ENCODE assay signal across 8 mouse cellular contexts in genomic region chr10:86064937-86065336, GRCm38 (mm10). TPM values are rescaled to one million over a fixed set of nuclear protein-coding genes. Genes with fewer than 3 reads are reported as not detected.
DNase-seq lines count a peak whose midpoint lies in the region; ATAC-seq lines count a peak whose summit lies in the region.

No protein-coding gene starts in this region.

- peak; percentile 78 for DNase-seq in adrenal gland, adult 8-10 months
- peak; percentile 92 for DNase-seq in embryo, embryonic 11 days
- peak; percentile 81 for DNase-seq in gastrocnemius, postnatal 14 days
- peak; percentile 44 for DNase-seq in induced T-regulatory cell, adult 2 months (ENCODE audit: low read depth)
- DNase-seq in left cerebral cortex, adult 8-10 months (ENCODE audit: low spot score in 2 of 2) = peak; percentile 36 to 67
- peak; percentile 85 to 86 for DNase-seq in right cerebral cortex, postnatal 10 days (ENCODE audit: low spot score in 2 of 2)

- peak; percentile 71 for ATAC-seq in megakaryocyte, adult 5-6 weeks (ENCODE audit: poor library complexity, severe bottlenecking)
- ATAC-seq in activated CD4-positive, CD25-positive, alpha-beta regulatory T cell, adult 4 months = no peak

- intact Hi-C loops in gastrocnemius, postnatal 14 days (cut with DNase I; ENCODE audit: low total_unique reads) = loop anchor here (5.0 kb wide), 3 partner anchors 102 to 397 kb away; no protein-coding TSS in a partner anchor

RNA-seq across cellular contexts. Expression of gene Fbxo7, which starts 43.2 kb away (rescaled TPM):
- total RNA-seq in adrenal gland, adult 8-10 months (2022) = 10 to 100 TPM; 25.6 to 36.4 (median 30.2) TPM
- 10 to 100 TPM in 1 of 2 experiments, 1 to 10 TPM in 1; 8.5 to 10.3 TPM for total RNA-seq in gastrocnemius, postnatal 14 days (2021)
- 10 to 100 TPM; 30.6 to 36.2 (median 33.5) TPM for total RNA-seq in left cerebral cortex, adult 8-10 months (2022)
- 17.5 and 18.8 TPM in 2 replicates for total RNA-seq in megakaryocyte, adult 5-6 weeks (2015)
- 11.1 and 12.0 TPM in 2 replicates for total RNA-seq in megakaryocyte, adult 5-6 weeks (2017)
- 10 to 100 TPM; 43.0 to 47.5 TPM for polyA plus RNA-seq in activated CD4-positive, CD25-positive, alpha-beta regulatory T cell, adult 4 months (2017; shearing (Covaris generic))

RNA-seq across cellular contexts. Expression of gene Bpifc, which starts 53.2 kb away (rescaled TPM):
- total RNA-seq in adrenal gland, adult 8-10 months (2022) = under 1 TPM in 2 of 4 experiments, not detected in 2; 0.75 to 0.87 TPM
- total RNA-seq in gastrocnemius, postnatal 14 days (2021) = not detected
- total RNA-seq in left cerebral cortex, adult 8-10 months (2022) = under 1 TPM; 0.11 to 0.39 (median 0.20) TPM
- total RNA-seq in megakaryocyte, adult 5-6 weeks (2015) = 0.13 TPM in 1 of 2 replicates, not detected in the other
- total RNA-seq in megakaryocyte, adult 5-6 weeks (2017) = 0.07 TPM in 1 of 2 replicates, not detected in the other
- polyA plus RNA-seq in activated CD4-positive, CD25-positive, alpha-beta regulatory T cell, adult 4 months (2017; shearing (Covaris generic)) = under 1 TPM in 1 of 2 experiments, not detected in 1; 0.17 TPM
